Mouse (Mus musculus): ENCODE data around the gene Plekhm3. TPM values are rescaled to one million over a fixed set of nuclear protein-coding genes. Genes with fewer than 3 reads are reported as not detected.

Plekhm3 gene
- polyA plus RNA-seq, 1 experiment from 2014 or later: 7.5 TPM

- Histone ChIP-seq H3K27ac (no peak overlapping the region), H3K9me3 (replicated peaks) (no peaks in the 10 kb centered on the region), H3K9ac (no peak overlapping the region), H3K27me3 (no peaks in the 10 kb centered on the region), H3K4me2 (no peak overlapping the region), H3K4me1 (no peaks in the 10 kb centered on the region), H3K4me3 (no peak overlapping the region), H3K36me3 (ENCODE audit: poor library complexity, severe bottlenecking) (no peaks in the 10 kb centered on the region)
- WGBS: 73% methylated on average over 4 of the region's 4 CpGs
- ATAC-seq: no peak
These were observed 88.9 kb downstream of the Plekhm3 start for GRCm38 (mm10) chr1:64867684-64868083.

GRCm38 (mm10) chr1:64866140-64866539, 90.5 kb downstream of the Plekhm3 start:
- H3K36me3 ChIP-seq (ENCODE audit: poor library complexity, severe bottlenecking): no peaks in the 10 kb centered on the region
- no peak overlapping the region for H3K9ac ChIP-seq
- no peak overlapping the region for H3K4me3 ChIP-seq
- no peaks in the 10 kb centered on the region for H3K4me1 ChIP-seq
- ATAC-seq: no peak
- no peaks in the 10 kb centered on the region for H3K9me3 ChIP-seq (replicated peaks)
- H3K4me2 ChIP-seq: no peak overlapping the region
- H3K27me3 ChIP-seq: no peaks in the 10 kb centered on the region
- no peak overlapping the region for H3K27ac ChIP-seq
- WGBS: 69% methylated on average over 1 of the region's 1 CpGs

GRCm38 (mm10) chr1:64860235-64860920, 96.2 kb downstream of the Plekhm3 start:
- 92% methylated on average over 11 of the region's 11 CpGs for WGBS
- no peaks in the 10 kb centered on the region for H3K4me1 ChIP-seq
- no peak overlapping the region for H3K9ac ChIP-seq
- H3K36me3 ChIP-seq (ENCODE audit: poor library complexity, severe bottlenecking): no peaks in the 10 kb centered on the region
- no peak overlapping the region for H3K4me2 ChIP-seq
- no peak overlapping the region for H3K4me3 ChIP-seq
- no peak overlapping the region for H3K27ac ChIP-seq
- ATAC-seq: no peak
- H3K27me3 ChIP-seq: no peaks in the 10 kb centered on the region
- H3K9me3 ChIP-seq (replicated peaks): no peaks in the 10 kb centered on the region

- Histone ChIP-seq H3K27ac (no peak overlapping the region), H3K4me1 (peaks cover 3% of the 10 kb centered on the region), H3K9ac (no peak overlapping the region), H3K4me3 (no peak overlapping the region), H3K36me3 (ENCODE audit: poor library complexity, severe bottlenecking) (no peaks in the 10 kb centered on the region), H3K27me3 (no peaks in the 10 kb centered on the region), H3K4me2 (no peak overlapping the region), H3K9me3 (replicated peaks) (no peaks in the 10 kb centered on the region)
- WGBS: 90% methylated on average over 5 of the region's 5 CpGs
- ATAC-seq: no peak
These were observed 96.8 kb downstream of the Plekhm3 start for GRCm38 (mm10) chr1:64859826-64860225.

GRCm38 (mm10) chr1:64854835-64855234, 101.8 kb downstream of the Plekhm3 start:
- peaks cover 35% of the 10 kb centered on the region for H3K4me1 ChIP-seq
- no peak overlapping the region for H3K4me2 ChIP-seq
- H3K9ac ChIP-seq: no peak overlapping the region
- no peaks in the 10 kb centered on the region for H3K27me3 ChIP-seq
- 39% methylated on average over 5 of the region's 5 CpGs for WGBS
- H3K4me3 ChIP-seq: no peak overlapping the region
- H3K27ac ChIP-seq: no peak overlapping the region; the same call in 1 of the 2 replicates
- H3K36me3 ChIP-seq (ENCODE audit: poor library complexity, severe bottlenecking): no peaks in the 10 kb centered on the region
- H3K9me3 ChIP-seq (replicated peaks): no peaks in the 10 kb centered on the region
- no peak for ATAC-seq

GRCm38 (mm10) chr1:64853738-64854730, 102.6 kb downstream of the Plekhm3 start:
- no peak overlapping the region for H3K9ac ChIP-seq
- peak; percentile 95 for ATAC-seq
- H3K4me1 ChIP-seq: peaks cover 42% of the 10 kb centered on the region
- 18% methylated on average over 5 of the region's 5 CpGs for WGBS
- H3K4me2 ChIP-seq: no peak overlapping the region
- peak overlapping the region; percentile 37 for H3K27ac ChIP-seq
- no peaks in the 10 kb centered on the region for H3K9me3 ChIP-seq (replicated peaks)
- no peaks in the 10 kb centered on the region for H3K27me3 ChIP-seq
- no peak overlapping the region for H3K4me3 ChIP-seq
- H3K36me3 ChIP-seq (ENCODE audit: poor library complexity, severe bottlenecking): no peaks in the 10 kb centered on the region

- ATAC-seq: peak; percentile 54
- no peak overlapping the region for H3K4me2 ChIP-seq
- WGBS: 40% methylated on average over 2 of the region's 2 CpGs
- no peaks in the 10 kb centered on the region for H3K36me3 ChIP-seq (ENCODE audit: poor library complexity, severe bottlenecking)
- no peaks in the 10 kb centered on the region for H3K9me3 ChIP-seq (replicated peaks)
- H3K27me3 ChIP-seq: no peaks in the 10 kb centered on the region
- H3K27ac ChIP-seq: peak overlapping the region; percentile 37
- no peak overlapping the region for H3K9ac ChIP-seq
- no peak overlapping the region for H3K4me3 ChIP-seq
- peaks cover 48% of the 10 kb centered on the region for H3K4me1 ChIP-seq
These were observed 103.4 kb downstream of the Plekhm3 start for GRCm38 (mm10) chr1:64853244-64853643.

- Histone ChIP-seq H3K4me3 (no peak overlapping the region), H3K27ac (no peak overlapping the region), H3K9me3 (replicated peaks) (no peaks in the 10 kb centered on the region), H3K9ac (no peak overlapping the region), H3K4me1 (peaks cover 56% of the 10 kb centered on the region), H3K27me3 (no peaks in the 10 kb centered on the region), H3K36me3 (ENCODE audit: poor library complexity, severe bottlenecking) (no peaks in the 10 kb centered on the region), H3K4me2 (no peak overlapping the region)
- no peak for ATAC-seq
- 54% methylated on average over 2 of the region's 2 CpGs for WGBS
These were observed 104.4 kb downstream of the Plekhm3 start for GRCm38 (mm10) chr1:64852272-64852671.

- H3K4me3 ChIP-seq: no peak overlapping the region
- WGBS: 76% methylated on average over 2 of the region's 2 CpGs
- no peak for ATAC-seq
- no peak overlapping the region for H3K9ac ChIP-seq
- no peaks in the 10 kb centered on the region for H3K9me3 ChIP-seq (replicated peaks)
- no peak overlapping the region for H3K27ac ChIP-seq
- H3K4me1 ChIP-seq: peaks cover 56% of the 10 kb centered on the region
- no peaks in the 10 kb centered on the region for H3K27me3 ChIP-seq
- no peaks in the 10 kb centered on the region for H3K36me3 ChIP-seq (ENCODE audit: poor library complexity, severe bottlenecking)
- H3K4me2 ChIP-seq: no peak overlapping the region
These were observed 106.3 kb downstream of the Plekhm3 start for GRCm38 (mm10) chr1:64850345-64850744.

GRCm38 (mm10) chr1:64848996-64849395, 107.6 kb downstream of the Plekhm3 start:
- Histone ChIP-seq H3K27me3 (no peaks in the 10 kb centered on the region), H3K4me1 (peaks cover 46% of the 10 kb centered on the region), H3K27ac (no peak overlapping the region), H3K9me3 (replicated peaks) (no peaks in the 10 kb centered on the region), H3K4me2 (no peak overlapping the region), H3K9ac (no peak overlapping the region), H3K36me3 (ENCODE audit: poor library complexity, severe bottlenecking) (no peaks in the 10 kb centered on the region), H3K4me3 (no peak overlapping the region)
- ATAC-seq: no peak
- WGBS: 0% methylated on average over 1 of the region's 1 CpGs

GRCm38 (mm10) chr1:64848081-64848480, 108.5 kb downstream of the Plekhm3 start:
- Histone ChIP-seq H3K27me3 (no peaks in the 10 kb centered on the region), H3K4me1 (peaks cover 36% of the 10 kb centered on the region), H3K36me3 (ENCODE audit: poor library complexity, severe bottlenecking) (no peaks in the 10 kb centered on the region), H3K9ac (no peak overlapping the region), H3K4me3 (no peak overlapping the region), H3K9me3 (replicated peaks) (no peaks in the 10 kb centered on the region), H3K27ac (no peak overlapping the region), H3K4me2 (no peak overlapping the region)
- no peak for ATAC-seq
- 46% methylated on average over 7 of the region's 7 CpGs for WGBS

- H3K36me3 ChIP-seq (ENCODE audit: poor library complexity, severe bottlenecking): no peaks in the 10 kb centered on the region
- H3K9ac ChIP-seq: no peak overlapping the region
- peaks cover 31% of the 10 kb centered on the region for H3K4me1 ChIP-seq
- ATAC-seq: no peak
- H3K4me2 ChIP-seq: no peak overlapping the region
- no peaks in the 10 kb centered on the region for H3K27me3 ChIP-seq
- H3K9me3 ChIP-seq (replicated peaks): no peaks in the 10 kb centered on the region
- H3K27ac ChIP-seq: no peak overlapping the region
- no peak overlapping the region for H3K4me3 ChIP-seq
These were observed 109.1 kb downstream of the Plekhm3 start for GRCm38 (mm10) chr1:64847565-64847964.
